Mouse (Mus musculus) Muller cell, postnatal 12 days (primary cell): Measurements from ENCODE around the gene Defa21.
"Not testable (repeated sequence)": the region's sequence is repeated elsewhere in the genome, so short reads cannot be mapped to it uniquely, and the experiment has no call there.

Experiments
- DNase-seq: peaks from one replicate; pipeline ENCODE4 v3.0.0-alpha.2; 2015; ENCODE audit errors: inconsistent ontology term

Defa21 gene

GRCm38 (mm10) chr8:21025245-21025644 is at the start of gene Defa21:
Defa21 (plus strand) TSS chr8:21025545.
- DNase-seq: not testable (repeated sequence)

GRCm38 (mm10) chr8:20979846-20980245 is 45.5 kb upstream of the Defa21 start:
- DNase-seq: no peak

GRCm38 (mm10) chr8:20994042-20994441 is 31.3 kb upstream of the Defa21 start:
- DNase-seq: not testable (repeated sequence)

GRCm38 (mm10) chr8:20996776-20997175 is 28.6 kb upstream of the Defa21 start:
- DNase-seq: no peak

GRCm38 (mm10) chr8:20997291-20997690 is 28.1 kb upstream of the Defa21 start:
- DNase-seq: no peak

GRCm38 (mm10) chr8:21001171-21001570 is 24.2 kb upstream of the Defa21 start:
- no peak for DNase-seq

- DNase-seq: no peak
Observed at GRCm38 (mm10) chr8:21006801-21007200, 18.5 kb upstream of the Defa21 start.

- DNase-seq: not testable (repeated sequence)
Observed at GRCm38 (mm10) chr8:21008578-21008977, 16.8 kb upstream of the Defa21 start.

- not testable (repeated sequence) for DNase-seq
Observed at GRCm38 (mm10) chr8:21010548-21010947, 14.8 kb upstream of the Defa21 start.

- not testable (repeated sequence) for DNase-seq
Observed at GRCm38 (mm10) chr8:21054747-21055146, 29.4 kb downstream of the Defa21 start, which contains the start of gene Defa23. Defa23 (plus strand) TSS chr8:21055047.

- not testable (repeated sequence) for DNase-seq
Observed at GRCm38 (mm10) chr8:21064738-21065137, 39.4 kb downstream of the Defa21 start, which contains the start of gene Defa35. Defa35 (plus strand) TSS chr8:21065038.
